Mouse (Mus musculus): Measurements from ENCODE around the gene Rnase13. TPM values are rescaled to one million over a fixed set of nuclear protein-coding genes. Genes with fewer than 3 reads are reported as not detected.
"Not testable (repeated sequence)": the region's sequence is repeated elsewhere in the genome, so short reads cannot be mapped to it uniquely, and the experiment has no call there.

The Rnase13 gene
- total RNA-seq (2021): not detected
- long read RNA-seq, experiment 1: 0 reads
- long read RNA-seq, experiment 2: 0 reads

GRCm38 (mm10) chr14:51922571-51922865 is at the start of gene Rnase13:
Rnase13 (minus strand) TSS chr14:51922773.
- peak within 1 kb of the TSS; percentile 74 for H3K4me3 ChIP-seq
- intact Hi-C loops (cut with DNase I): no loop called here
- DNase-seq: peak; percentile 74
- no peak for TF ChIP-seq CTCF (IDR thresholded peaks at IDR 0.05)
- peak within 1 kb of the TSS; percentile 100 for H3K27ac ChIP-seq

GRCm38 (mm10) chr14:51967400-51967799 is 44.8 kb upstream of the Rnase13 start:
- intact Hi-C loops (cut with DNase I): no loop called here
- no peak overlapping the region for H3K4me3 ChIP-seq
- TF ChIP-seq CTCF (IDR thresholded peaks at IDR 0.05): no peak

GRCm38 (mm10) chr14:51960316-51960715 is 37.7 kb upstream of the Rnase13 start:
- intact Hi-C loops (cut with DNase I): no loop called here
- Histone ChIP-seq H3K27ac (no peak overlapping the region), H3K4me3 (no peak overlapping the region)
- DNase-seq: no peak
- no peak for TF ChIP-seq CTCF (IDR thresholded peaks at IDR 0.05)

More at GRCm38 (mm10) chr14:51967400-51967799, 44.8 kb upstream of the Rnase13 start:
- H3K27ac ChIP-seq: no peak overlapping the region
- DNase-seq: no peak

GRCm38 (mm10) chr14:51943336-51943735 is 20.8 kb upstream of the Rnase13 start:
- H3K27ac ChIP-seq: no peak overlapping the region
- no peak for TF ChIP-seq CTCF (IDR thresholded peaks at IDR 0.05)
- peak overlapping the region; percentile 26; the same call in 1 of the 2 replicates for H3K4me3 ChIP-seq
- peak; percentile 37 for DNase-seq
- intact Hi-C loops (cut with DNase I): loop anchor here (5.0 kb wide), 1 partner anchor 44 kb away; no protein-coding TSS in a partner anchor

GRCm38 (mm10) chr14:51942236-51942635 is 19.7 kb upstream of the Rnase13 start:
- intact Hi-C loops (cut with DNase I): loop anchor here (5.0 kb wide), 1 partner anchor 45 kb away; no protein-coding TSS in a partner anchor
- TF ChIP-seq CTCF (IDR thresholded peaks at IDR 0.05): no peak

GRCm38 (mm10) chr14:51941577-51941976 is 19.0 kb upstream of the Rnase13 start:
- no peak for DNase-seq
- H3K27ac ChIP-seq: peak overlapping the region; percentile 91
- H3K4me3 ChIP-seq: peak overlapping the region; percentile 60
- no peak for TF ChIP-seq CTCF (IDR thresholded peaks at IDR 0.05)
- intact Hi-C loops (cut with DNase I): loop anchor here (5.0 kb wide), 1 partner anchor 46 kb away; no protein-coding TSS in a partner anchor

More at GRCm38 (mm10) chr14:51942236-51942635, 19.7 kb upstream of the Rnase13 start:
- Histone ChIP-seq H3K27ac (peak overlapping the region; percentile 91), H3K4me3 (peak overlapping the region; percentile 60; the same call in 1 of the 2 replicates)
- DNase-seq: no peak

GRCm38 (mm10) chr14:51940944-51941560 is 18.5 kb upstream of the Rnase13 start:
- Histone ChIP-seq H3K4me3 (peak overlapping the region; percentile 60), H3K27ac (peak overlapping the region; percentile 91)
- DNase-seq: peak; percentile 78
- intact Hi-C loops (cut with DNase I): loop anchor here (5.0 kb wide), 1 partner anchor 46 kb away; no protein-coding TSS in a partner anchor
- no peak for TF ChIP-seq CTCF (IDR thresholded peaks at IDR 0.05)

GRCm38 (mm10) chr14:51939005-51939404 is 16.4 kb upstream of the Rnase13 start:
- no peak for TF ChIP-seq CTCF (IDR thresholded peaks at IDR 0.05)
- intact Hi-C loops (cut with DNase I): no loop called here
- DNase-seq: no peak
- Histone ChIP-seq H3K4me3 (no peak overlapping the region), H3K27ac (no peak overlapping the region)

GRCm38 (mm10) chr14:51932092-51933020 is 9.8 kb upstream of the Rnase13 start:
- DNase-seq: no peak
- intact Hi-C loops (cut with DNase I): no loop called here
- TF ChIP-seq CTCF (IDR thresholded peaks at IDR 0.05): no peak
- Histone ChIP-seq H3K27ac (no peak overlapping the region), H3K4me3 (no peak overlapping the region)

GRCm38 (mm10) chr14:51930824-51931223 is 8.3 kb upstream of the Rnase13 start:
- peak overlapping the region; percentile 88 for H3K27ac ChIP-seq
- intact Hi-C loops (cut with DNase I): no loop called here

GRCm38 (mm10) chr14:51929968-51930367 is 7.4 kb upstream of the Rnase13 start:
- intact Hi-C loops (cut with DNase I): loop anchor here (1.0 kb wide), 1 partner anchor 27 kb away; no protein-coding TSS in a partner anchor
- H3K4me3 ChIP-seq: peak overlapping the region; percentile 61
- peak overlapping the region; percentile 88 for H3K27ac ChIP-seq
- peak; percentile 14; the same call in 1 of the 2 replicates for TF ChIP-seq CTCF (IDR thresholded peaks at IDR 0.05)
- DNase-seq: no peak

More at GRCm38 (mm10) chr14:51930824-51931223, 8.3 kb upstream of the Rnase13 start:
- TF ChIP-seq CTCF (IDR thresholded peaks at IDR 0.05): peak; percentile 87
- H3K4me3 ChIP-seq: peak overlapping the region; percentile 61
- peak; percentile 73 for DNase-seq

GRCm38 (mm10) chr14:51929309-51929943 is 6.9 kb upstream of the Rnase13 start:
- H3K4me3 ChIP-seq: peak overlapping the region; percentile 61
- intact Hi-C loops (cut with DNase I): loop anchor here (1.0 kb wide), 1 partner anchor 26 kb away; no protein-coding TSS in a partner anchor
- peak; percentile 84 for DNase-seq
- peak overlapping the region; percentile 88 for H3K27ac ChIP-seq
- no peak for TF ChIP-seq CTCF (IDR thresholded peaks at IDR 0.05)

- DNase-seq: not testable (repeated sequence)
These were observed 4.4 kb upstream of the Rnase13 start for GRCm38 (mm10) chr14:51926930-51927329.

More at GRCm38 (mm10) chr14:51926930-51927329, 4.4 kb upstream of the Rnase13 start:
- H3K4me3 ChIP-seq; intact Hi-C loops (cut with DNase I); H3K27ac ChIP-seq: not testable (repeated sequence)

Data from gastrocnemius, adult 2 months (tissue).